Mouse (Mus musculus) common myeloid progenitor, adult 5-6 weeks (primary cell): Measurements from ENCODE around the gene Asap2. TPM values are rescaled to one million over a fixed set of nuclear protein-coding genes. Genes with fewer than 3 reads are reported as not detected.
A peak's percentile ranks its signal among the peaks of the same experiment; 100 is the strongest.

Experiments used
- ATAC-seq: replicated peaks from 2 replicates; pipeline ENCODE4 v1.8.0; 2016; ENCODE audit warnings: low read depth, mild to moderate bottlenecking, moderate TSS enrichment, inconsistent platforms; ENCODE audit not compliant: poor library complexity, severe bottlenecking
- total RNA-seq: library from RNA; stranded (forward); fragments of 200-1000, 187-1606 nt; gene quantifications from 2 replicates; pipeline ENCODE4 v1.2.3, GENCODE M21; 2017

The Asap2 gene
- total RNA-seq, 1 experiment from 2014 or later: 7.1 TPM

- ATAC-seq: peak; percentile 45
Measured at GRCm38 (mm10) chr12:21130274-21130823, 140.1 kb downstream of the Asap2 start.

GRCm38 (mm10) chr12:21132537-21132936 lies 142.3 kb downstream of the Asap2 start:
- ATAC-seq: peak; percentile 15; the same call in 1 of the 2 replicates

- no peak for ATAC-seq
Measured at GRCm38 (mm10) chr12:21133031-21133430, 142.8 kb downstream of the Asap2 start.

- no peak for ATAC-seq
Measured at GRCm38 (mm10) chr12:21133972-21134859, 144.0 kb downstream of the Asap2 start.

GRCm38 (mm10) chr12:21135651-21136461 lies 145.6 kb downstream of the Asap2 start:
- no peak for ATAC-seq

GRCm38 (mm10) chr12:21136462-21136751 lies 146.1 kb downstream of the Asap2 start:
- no peak for ATAC-seq

GRCm38 (mm10) chr12:21139560-21139959 lies 149.3 kb downstream of the Asap2 start:
- 0 out of 2 replicates have a peak, but pooled peaks have one; percentile 17 for ATAC-seq

- ATAC-seq: no peak
Measured at GRCm38 (mm10) chr12:21140153-21140552, 149.9 kb downstream of the Asap2 start.

GRCm38 (mm10) chr12:21140741-21141308 lies 150.6 kb downstream of the Asap2 start:
- ATAC-seq: 0 out of 2 replicates have a peak, but pooled peaks have one; percentile 23

- no peak for ATAC-seq
Measured at GRCm38 (mm10) chr12:21141691-21142300, 151.5 kb downstream of the Asap2 start.

GRCm38 (mm10) chr12:21142489-21143254 lies 152.4 kb downstream of the Asap2 start:
- 0 out of 2 replicates have a peak, but pooled peaks have one; percentile 24 for ATAC-seq

- peak; percentile 31; the same call in 1 of the 2 replicates for ATAC-seq
Measured at GRCm38 (mm10) chr12:21144602-21145001, 154.3 kb downstream of the Asap2 start.

GRCm38 (mm10) chr12:21145050-21145449 lies 154.8 kb downstream of the Asap2 start:
- no peak for ATAC-seq

GRCm38 (mm10) chr12:21146826-21147225 lies 156.6 kb downstream of the Asap2 start:
- ATAC-seq: no peak

GRCm38 (mm10) chr12:21153279-21153707 lies 163.0 kb downstream of the Asap2 start:
- no peak for ATAC-seq

- no peak for ATAC-seq
Measured at GRCm38 (mm10) chr12:21155062-21155461, 164.8 kb downstream of the Asap2 start.

GRCm38 (mm10) chr12:21159304-21159703 lies 169.0 kb downstream of the Asap2 start:
- no peak for ATAC-seq

- ATAC-seq: peak; percentile 29; the same call in 1 of the 2 replicates
Measured at GRCm38 (mm10) chr12:21160327-21160828, 170.1 kb downstream of the Asap2 start.

- peak; percentile 33 for ATAC-seq
Measured at GRCm38 (mm10) chr12:21161841-21162240, 171.6 kb downstream of the Asap2 start.
